Mouse (Mus musculus) liver, adult 2 months (tissue): ENCODE data around the gene Gnl3l. TPM values are rescaled to one million over a fixed set of nuclear protein-coding genes. Genes with fewer than 3 reads are reported as not detected.

Experiments used
- DNase-seq: peaks from one replicate; pipeline ENCODE4 v3.0.0-alpha.2; 2011; ENCODE audit warnings: low read depth, low spot score; ENCODE audit errors: extremely low read depth
- H3K27ac ChIP-seq: fragments of 200-500 bp; replicated peaks from 2 replicates; pipeline ENCODE4 v1.5.1; 2012; ENCODE audit warnings: low read depth, mild to moderate bottlenecking, control low read depth, inconsistent platforms, low read length; ENCODE audit not compliant: insufficient read depth
- H3K27me3 ChIP-seq: fragments of 200-500 bp; 2 replicates; pipeline ENCODE4 v1.6.1; 2012; ENCODE audit warnings: mild to moderate bottlenecking, moderate library complexity, low read length, inconsistent platforms; ENCODE audit not compliant: control insufficient read depth, insufficient read depth
- H3K36me3 ChIP-seq: fragments of 200-500 bp; 2 replicates; pipeline ENCODE4 v1.6.1; 2012; ENCODE audit warnings: low read length, inconsistent platforms; ENCODE audit not compliant: control insufficient read depth, insufficient read depth
- H3K4me1 ChIP-seq: fragments of 200-500 bp; 2 replicates; pipeline ENCODE4 v1.6.1; 2011; ENCODE audit warnings: low read length; ENCODE audit not compliant: control insufficient read depth, insufficient read depth
- H3K4me3 ChIP-seq: fragments of 200-500 bp; 2 replicates; pipeline ENCODE4 v1.5.1; 2011; ENCODE audit warnings: low read depth, mild to moderate bottlenecking, control low read depth, low read length, moderate library complexity; ENCODE audit not compliant: insufficient read depth
- H3K79me2 ChIP-seq: fragments of 200-500 bp; 2 replicates; pipeline ENCODE4 v1.6.1; 2012; ENCODE audit warnings: inconsistent platforms, mild to moderate bottlenecking, low read length, moderate library complexity; ENCODE audit not compliant: control insufficient read depth, insufficient read depth
- H3K9ac ChIP-seq: fragments of 200-500 bp; 2 replicates; pipeline ENCODE4 v1.6.1; 2012; ENCODE audit warnings: low read depth, mild to moderate bottlenecking, control low read depth, inconsistent platforms, low read length
- CTCF ChIP-seq: fragments of 200-500 bp; IDR thresholded peaks from 2 replicates; pipeline ENCODE4 v1.5.1; 2011; ENCODE audit warnings: low read depth, low read length, control low read depth
- POLR2A ChIP-seq: fragments of 200-500 bp; IDR thresholded peaks from 2 replicates; pipeline ENCODE4 v1.6.1; 2011; ENCODE audit warnings: low read length, control low read depth; ENCODE audit not compliant: insufficient read depth; ENCODE audit errors: extremely low read depth
- WGBS: fragments of 180-500 bp; shearing (Covaris S2); methylation state at CpG from one replicate; pipeline ENCODE4 v1.1.7; 2018; 5-methylcytosine and 5-hydroxymethylcytosine counted together
- polyA plus RNA-seq: library from polyadenylated mRNA; depleted of rRNA; stranded (reverse); fragments of >200 nt; gene quantifications from 2 replicates; pipeline ENCODE4 v1.2.3, GENCODE M21; 2012
- total RNA-seq: library from RNA; depleted of rRNA; stranded (reverse); fragments of >200 nt; gene quantifications from 2 replicates; pipeline ENCODE4 v1.2.3, GENCODE M21; 2014

Gene Gnl3l
- total and polyA plus RNA-seq, 2 experiments: 4.3 to 13.2 TPM

DNA sequence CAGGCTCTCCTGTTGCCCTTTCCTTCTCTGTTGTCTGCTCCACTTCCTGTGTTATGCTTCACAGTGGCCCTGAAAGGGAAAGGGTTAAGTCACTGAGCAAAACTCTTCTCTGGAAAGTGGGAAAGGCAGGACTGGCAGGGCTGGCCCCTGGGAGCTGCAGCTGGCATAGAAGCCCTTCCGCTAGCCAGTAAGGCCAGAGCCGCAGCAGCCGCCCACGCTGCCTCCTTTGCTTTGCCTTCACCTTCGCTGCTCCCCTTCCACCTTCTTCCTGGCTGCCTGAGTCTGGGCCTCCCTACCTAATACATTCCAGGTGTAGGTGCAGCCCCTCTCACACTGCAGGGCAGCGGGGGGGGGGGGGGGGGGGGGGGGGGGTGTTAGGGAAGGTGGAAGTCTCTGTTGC is 37.4 kb upstream of the Gnl3l start:
- Histone ChIP-seq H3K79me2 (no peaks in the 10 kb centered on the region), H3K27ac (no peak overlapping the region), H3K4me1 (no peaks in the 10 kb centered on the region), H3K27me3 (no peaks in the 10 kb centered on the region), H3K4me3 (no peak overlapping the region), H3K36me3 (no peaks in the 10 kb centered on the region), H3K9ac (no peak overlapping the region)
- TF ChIP-seq CTCF (no peak), POLR2A (no peak)
- 65% methylated on average over 5 of the region's 6 CpGs for WGBS
- DNase-seq: no peak

DNA sequence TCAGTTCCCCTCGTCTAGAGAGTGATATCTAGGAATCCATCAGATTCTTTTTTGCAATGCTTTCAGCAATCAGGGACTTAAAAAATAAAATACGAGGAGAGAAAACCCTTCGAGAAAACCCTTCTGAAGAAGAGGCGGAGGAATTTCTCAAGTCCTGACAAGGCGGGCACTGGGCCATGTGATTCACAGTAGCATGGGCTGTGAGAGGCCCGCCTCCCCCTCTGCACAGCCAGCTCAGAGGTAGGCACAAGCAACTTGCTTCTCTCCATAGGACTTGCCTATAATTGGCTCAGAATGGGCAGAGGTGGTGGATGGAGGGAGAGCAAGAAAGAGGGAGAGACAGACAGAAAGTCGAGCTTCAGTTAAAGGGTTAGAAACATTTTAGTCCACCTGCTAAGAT is 33.2 kb upstream of the Gnl3l start:
- H3K9ac ChIP-seq: no peak overlapping the region
- no peak for TF ChIP-seq POLR2A
- TF ChIP-seq CTCF: no peak
- no peaks in the 10 kb centered on the region for H3K36me3 ChIP-seq
- H3K4me3 ChIP-seq: no peak overlapping the region
- no peaks in the 10 kb centered on the region; the same call in 1 of the 2 replicates for H3K79me2 ChIP-seq
- WGBS: 84% methylated on average over 7 of the region's 7 CpGs
- H3K4me1 ChIP-seq: 0 out of 2 replicates have a peak, but pooled peaks cover 4% of the 10 kb centered on the region
- DNase-seq: no peak
- H3K27me3 ChIP-seq: no peaks in the 10 kb centered on the region
- H3K27ac ChIP-seq: no peak overlapping the region

DNA sequence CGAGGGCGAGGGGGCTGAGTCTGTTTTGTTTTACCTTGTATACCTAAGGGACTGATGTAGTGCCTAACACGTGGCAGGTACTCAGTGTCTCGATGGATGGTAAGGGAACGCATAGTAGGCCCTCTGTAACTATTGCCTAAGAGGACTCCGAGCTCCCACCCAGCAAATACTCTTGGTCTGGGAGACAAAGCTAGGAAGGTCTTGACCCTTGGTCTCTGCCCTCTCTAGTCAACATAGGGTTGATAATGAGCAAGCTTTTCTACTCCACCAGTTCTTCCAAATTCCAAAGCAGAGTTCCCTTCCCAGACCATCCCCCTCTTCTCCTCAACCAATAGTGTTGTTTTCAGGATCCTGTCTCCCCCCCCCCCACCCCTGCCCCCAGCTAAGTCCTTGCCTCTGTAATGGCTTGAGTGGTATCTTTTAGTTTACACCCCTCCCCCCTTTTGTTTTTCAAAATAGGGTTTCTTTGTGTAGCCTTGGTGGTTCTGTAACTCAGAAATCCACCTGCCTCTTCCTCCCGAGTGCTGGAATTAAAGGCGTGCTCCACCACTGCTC is 32.6 kb upstream of the Gnl3l start:
- no peaks in the 10 kb centered on the region; the same call in 1 of the 2 replicates for H3K79me2 ChIP-seq
- 43% methylated on average over 8 of the region's 8 CpGs for WGBS
- DNase-seq: no peak
- TF ChIP-seq POLR2A: no peak
- no peak for TF ChIP-seq CTCF
- H3K27ac ChIP-seq: no peak overlapping the region
- H3K27me3 ChIP-seq: no peaks in the 10 kb centered on the region
- H3K9ac ChIP-seq: no peak overlapping the region
- 0 out of 2 replicates have a peak, but pooled peaks cover 4% of the 10 kb centered on the region for H3K4me1 ChIP-seq
- no peak overlapping the region for H3K4me3 ChIP-seq
- H3K36me3 ChIP-seq: no peaks in the 10 kb centered on the region

DNA sequence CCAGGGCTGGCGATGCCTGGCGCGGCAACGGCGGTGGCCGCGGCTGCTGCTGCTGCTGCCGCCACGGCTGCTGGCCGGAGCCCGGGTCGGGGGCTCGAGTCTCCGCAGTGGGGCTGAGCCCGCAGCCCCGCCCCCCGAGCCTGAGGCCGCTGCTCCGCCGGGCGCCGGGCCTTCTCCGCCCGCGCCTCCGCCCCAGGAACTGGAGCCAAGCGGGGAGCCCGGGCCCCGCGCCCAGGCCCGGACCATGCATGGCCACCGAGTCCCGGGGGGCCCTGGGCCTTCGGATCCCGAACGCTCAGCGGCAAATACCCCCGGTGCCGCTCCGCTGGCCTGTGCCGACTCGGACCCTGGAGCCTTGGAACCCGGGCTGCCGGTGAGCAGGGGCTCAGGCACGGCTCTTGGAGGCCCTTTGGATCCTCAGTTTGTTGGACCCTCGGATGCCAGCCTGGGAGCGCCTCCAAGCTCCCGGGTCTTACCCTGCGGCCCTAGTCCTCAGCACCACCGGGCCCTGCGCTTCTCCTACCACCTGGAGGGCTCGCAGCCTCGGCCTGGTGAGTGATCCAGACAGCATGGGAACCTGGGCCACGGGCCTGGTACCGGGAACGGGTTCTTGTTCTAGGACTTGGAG is 30.4 kb upstream of the Gnl3l start:
- H3K79me2 ChIP-seq: no peaks in the 10 kb centered on the region; the same call in 1 of the 2 replicates
- H3K27ac ChIP-seq: 0 out of 2 replicates have a peak overlapping the region, but pooled peaks have one; percentile 12
- DNase-seq: no peak
- H3K9ac ChIP-seq: peak overlapping the region; percentile 89
- H3K4me3 ChIP-seq: peak overlapping the region; percentile 82
- WGBS: 1% methylated on average over 20 of the region's 56 CpGs
- H3K36me3 ChIP-seq: no peaks in the 10 kb centered on the region
- 0 out of 2 replicates have a peak, but pooled peaks cover 4% of the 10 kb centered on the region for H3K4me1 ChIP-seq
- H3K27me3 ChIP-seq: no peaks in the 10 kb centered on the region
- no peak for TF ChIP-seq CTCF
- TF ChIP-seq POLR2A: no peak

DNA sequence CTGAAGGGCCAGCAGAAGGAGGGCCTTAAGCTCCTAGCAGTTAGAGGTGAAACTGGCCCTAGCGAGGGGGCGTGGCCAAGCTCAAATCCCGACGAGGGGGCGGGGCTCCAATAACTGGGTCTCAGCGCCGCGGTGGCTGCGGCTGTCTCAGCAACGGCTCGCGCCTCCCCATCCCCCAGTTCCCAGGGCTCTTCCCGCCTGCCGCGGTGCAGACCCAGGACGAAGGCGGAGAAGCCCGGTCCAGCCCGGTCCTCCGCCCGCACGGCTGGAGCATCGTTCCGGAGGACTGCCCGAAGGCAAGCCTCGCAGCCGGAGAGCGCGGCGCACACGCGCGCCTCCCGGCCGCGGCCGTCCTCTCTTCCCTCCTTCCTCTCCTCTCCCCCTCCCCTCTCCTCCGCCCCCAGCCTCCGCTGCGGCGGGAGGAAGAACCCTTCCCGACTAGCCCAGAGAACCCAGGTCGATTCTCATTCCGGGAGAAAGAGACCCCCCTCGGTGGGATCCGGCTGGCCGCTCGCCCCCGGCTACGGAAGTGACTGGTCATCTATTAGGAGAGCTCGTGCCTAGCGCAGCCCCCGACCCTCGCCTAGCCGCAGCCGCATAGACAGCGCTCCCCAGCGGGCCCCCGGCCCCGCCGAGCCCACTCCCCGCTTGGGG is 29.8 kb upstream of the Gnl3l start:
- TF ChIP-seq POLR2A: no peak
- TF ChIP-seq CTCF: no peak
- WGBS: 1% methylated on average over 39 of the region's 62 CpGs
- Histone ChIP-seq H3K36me3 (no peaks in the 10 kb centered on the region), H3K4me1 (0 out of 2 replicates have a peak, but pooled peaks cover 4% of the 10 kb centered on the region), H3K9ac (peak overlapping the region; percentile 89), H3K27me3 (no peaks in the 10 kb centered on the region), H3K79me2 (no peaks in the 10 kb centered on the region; the same call in 1 of the 2 replicates), H3K27ac (no peak overlapping the region), H3K4me3 (peak overlapping the region; percentile 82)
- DNase-seq: peak; percentile 48
